Mouse (Mus musculus) G1E (cell line): ENCODE results near the gene Mboat1.

ENCODE experiments used
- CTCF ChIP-seq: IDR thresholded peaks from 2 replicates; pipeline ENCODE4 v1.5.1; 2012; ENCODE audit warnings: low read depth, low read length, inconsistent platforms, mixed read lengths
- GATA1 ChIP-seq: IDR thresholded peaks from 2 replicates; pipeline ENCODE4 v1.6.1; 2012; ENCODE audit warnings: borderline replicate concordance, low read length, inconsistent platforms, mixed read lengths
- POLR2AphosphoS5 ChIP-seq: IDR thresholded peaks from 2 replicates; pipeline ENCODE4 v1.6.1; 2012; ENCODE audit warnings: low read depth, low read length, inconsistent platforms; ENCODE audit not compliant: insufficient replicate concordance
- TAL1 ChIP-seq: conservative IDR thresholded peaks from 2 replicates; pipeline ENCODE4 v1.6.1; 2012; ENCODE audit warnings: low read depth, low read length, inconsistent platforms, mixed read lengths

DNA sequence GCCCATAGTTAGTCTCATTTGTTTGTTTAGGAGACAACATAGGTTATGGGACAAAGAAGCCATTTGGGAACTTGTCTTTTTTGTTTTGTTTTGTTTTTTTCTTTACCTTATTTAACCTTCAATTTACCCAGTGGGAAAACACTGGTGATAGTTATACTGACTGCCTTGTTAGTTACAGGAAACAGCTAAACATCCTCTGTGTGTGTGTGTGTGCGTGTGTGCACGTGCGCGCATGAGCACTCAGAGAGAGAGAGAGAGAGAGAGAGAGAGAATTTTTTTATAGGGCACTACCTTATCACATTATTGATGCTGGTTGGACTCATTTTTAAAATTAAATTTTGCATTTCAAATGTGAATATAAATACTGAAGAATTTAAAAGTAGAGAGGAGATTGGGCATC is 38.3 kb downstream of the Mboat1 start:
- TF ChIP-seq CTCF: no peak
- no peak for TF ChIP-seq POLR2AphosphoS5
- no peak for TF ChIP-seq GATA1
- TF ChIP-seq TAL1: no peak
